Mouse (Mus musculus) MEL (cell line): ENCODE results near the gene Chid1. TPM values are rescaled to one million over a fixed set of nuclear protein-coding genes. Genes with fewer than 3 reads are reported as not detected.

ENCODE experiments used
- DNase-seq: peaks from one replicate; pipeline ENCODE4 v3.0.0; 2011; ENCODE audit warnings: low read depth, low spot score
- H3K27ac ChIP-seq: 2 replicates; pipeline ENCODE4 v1.5.1; 2012; ENCODE audit warnings: low read depth, mild to moderate bottlenecking, control low read depth, low read length, moderate library complexity; ENCODE audit not compliant: control insufficient read depth
- H3K27me3 ChIP-seq, 2 experiments: fragments of 150-350 bp in 1 of 2; sonication (generic) in 1 of 2; 2 replicates each; pipeline ENCODE4 v1.6.1; 2012; ENCODE audit warnings: low read length in 2 of 2, mild to moderate bottlenecking in 2 of 2, improper control_type of control experiment in 1 of 2, moderate library complexity in 1 of 2; ENCODE audit not compliant: insufficient read depth in 2 of 2, control insufficient read depth in 1 of 2
- H3K36me3 ChIP-seq, 2 experiments: 2 replicates each; pipeline ENCODE4 v1.6.1; 2012 to 2014; ENCODE audit warnings: low read length in 2 of 2, improper control_type of control experiment in 1 of 2, inconsistent platforms in 1 of 2, mild to moderate bottlenecking in 1 of 2; ENCODE audit not compliant: insufficient read depth in 2 of 2, control insufficient read depth in 1 of 2
- H3K4me1 ChIP-seq, 2 experiments: fragments of 150-350 bp in 1 of 2; sonication (generic) in 1 of 2; 2 replicates each; pipeline ENCODE4 v1.6.1; 2012; ENCODE audit warnings: low read length in 2 of 2, improper control_type of control experiment in 1 of 2, mild to moderate bottlenecking in 1 of 2; ENCODE audit not compliant: insufficient read depth in 2 of 2, control insufficient read depth in 1 of 2
- H3K4me3 ChIP-seq, 2 experiments: fragments of 150-350 bp in 1 of 2; sonication (generic) in 1 of 2; 2 replicates each; pipeline ENCODE4 v1.5.1; 2012; ENCODE audit warnings: low read depth in 2 of 2, low read length in 2 of 2, mild to moderate bottlenecking in 2 of 2, moderate library complexity in 2 of 2, control low read depth in 1 of 2, improper control_type of control experiment in 1 of 2; ENCODE audit not compliant: control insufficient read depth in 1 of 2, insufficient read depth in 1 of 2
- H3K79me2 ChIP-seq: 2 replicates; pipeline ENCODE4 v1.6.1; 2012; ENCODE audit warnings: mild to moderate bottlenecking, low read length, moderate library complexity; ENCODE audit not compliant: control insufficient read depth, poor library complexity, insufficient read depth
- H3K9ac ChIP-seq: 2 replicates; pipeline ENCODE4 v1.6.1; 2012; ENCODE audit warnings: low read depth, mild to moderate bottlenecking, control low read depth, low read length, moderate library complexity; ENCODE audit not compliant: control insufficient read depth, poor library complexity, severe bottlenecking
- H3K9me3 ChIP-seq: fragments of 150-350 bp; sonication (generic); replicated peaks from 2 replicates; pipeline ENCODE4 v1.6.1; 2012; ENCODE audit warnings: mild to moderate bottlenecking, low read length, improper control_type of control experiment, moderate library complexity; ENCODE audit not compliant: insufficient read depth
- BHLHE40 ChIP-seq: IDR thresholded peaks from 2 replicates; pipeline ENCODE4 v1.6.1; 2012; ENCODE audit warnings: low read depth, mild to moderate bottlenecking, inconsistent platforms, low read length, improper control_type of control experiment, borderline replicate concordance
- CHD2 ChIP-seq: IDR thresholded peaks from 2 replicates; pipeline ENCODE4 v1.6.1; 2011; ENCODE audit warnings: low read length, improper control_type of control experiment
- CTCF ChIP-seq, 3 experiments: IDR thresholded peaks in 2 of 3; conservative IDR thresholded peaks in 1 of 3; 2 replicates each; pipeline ENCODE4 v1.5.1; 2011 to 2012; ENCODE audit warnings: low read length in 3 of 3, low read depth in 2 of 3, mild to moderate bottlenecking in 2 of 3, improper control_type of control experiment in 1 of 3, inconsistent platforms in 1 of 3, mixed read lengths in 1 of 3, moderate library complexity in 1 of 3; ENCODE audit not compliant: control insufficient read depth in 1 of 3, insufficient read depth in 1 of 3, poor library complexity in 1 of 3, severe bottlenecking in 1 of 3
- E2F4 ChIP-seq: IDR thresholded peaks from 2 replicates; pipeline ENCODE4 v1.6.1; 2011; ENCODE audit warnings: low read depth, low read length, improper control_type of control experiment, borderline replicate concordance
- EP300 ChIP-seq, 2 experiments: IDR thresholded peaks; 2 replicates each; pipeline ENCODE4 v1.6.1; 2011; ENCODE audit warnings: improper control_type of control experiment in 2 of 2, low read length in 2 of 2, low read depth in 1 of 2, mild to moderate bottlenecking in 1 of 2
- ETS1 ChIP-seq: IDR thresholded peaks from 2 replicates; pipeline ENCODE4 v1.6.1; 2012; ENCODE audit warnings: low read depth, mild to moderate bottlenecking, inconsistent platforms, low read length, improper control_type of control experiment, moderate library complexity
- GATA1 ChIP-seq: IDR thresholded peaks from 2 replicates; pipeline ENCODE4 v1.6.1; 2011; ENCODE audit warnings: low read depth, low read length, improper control_type of control experiment
- HCFC1 ChIP-seq: IDR thresholded peaks from 2 replicates; pipeline ENCODE4 v1.6.1; 2012; ENCODE audit warnings: low read depth, mild to moderate bottlenecking, inconsistent platforms, low read length, improper control_type of control experiment, moderate library complexity
- JUND ChIP-seq: IDR thresholded peaks from 2 replicates; pipeline ENCODE4 v1.6.1; 2011; ENCODE audit warnings: low read depth, mild to moderate bottlenecking, improper control_type of control experiment, low read length
- MAFK ChIP-seq: IDR thresholded peaks from 2 replicates; pipeline ENCODE4 v1.6.1; 2011; ENCODE audit warnings: low read depth, mild to moderate bottlenecking, low read length, improper control_type of control experiment, borderline replicate concordance
- MAX ChIP-seq: IDR thresholded peaks from 2 replicates; pipeline ENCODE4 v1.6.1; 2011; ENCODE audit warnings: low read length, improper control_type of control experiment
- MAZ ChIP-seq: IDR thresholded peaks from 2 replicates; pipeline ENCODE4 v1.6.1; 2012; ENCODE audit warnings: low read depth, mild to moderate bottlenecking, inconsistent platforms, low read length, improper control_type of control experiment
- MXI1 ChIP-seq: IDR thresholded peaks from 2 replicates; pipeline ENCODE4 v1.6.1; 2011; ENCODE audit warnings: mild to moderate bottlenecking, low read depth, low read length, improper control_type of control experiment
- MYB ChIP-seq: IDR thresholded peaks from 2 replicates; pipeline ENCODE4 v1.6.1; 2011; ENCODE audit warnings: mild to moderate bottlenecking, low read depth, low read length, improper control_type of control experiment
- MYC ChIP-seq: IDR thresholded peaks from 2 replicates; pipeline ENCODE4 v1.6.1; 2011; ENCODE audit warnings: low read depth, mild to moderate bottlenecking, low read length, improper control_type of control experiment, moderate library complexity
- NELFE ChIP-seq: IDR thresholded peaks from 2 replicates; pipeline ENCODE4 v1.6.1; 2011; ENCODE audit warnings: low read depth, low read length, improper control_type of control experiment
- POLR2A ChIP-seq, 2 experiments: IDR thresholded peaks; 2 replicates each; pipeline ENCODE4 v1.6.1; 2011 to 2012; ENCODE audit warnings: low read length in 2 of 2, mild to moderate bottlenecking in 2 of 2, control low read depth in 1 of 2, improper control_type of control experiment in 1 of 2, low read depth in 1 of 2, moderate library complexity in 1 of 2; ENCODE audit not compliant: control insufficient read depth in 1 of 2, insufficient read depth in 1 of 2, poor library complexity in 1 of 2
- POLR2AphosphoS2 ChIP-seq: IDR thresholded peaks from 2 replicates; pipeline ENCODE4 v1.6.1; 2011; ENCODE audit warnings: low read length, improper control_type of control experiment
- RAD21 ChIP-seq: IDR thresholded peaks from 2 replicates; pipeline ENCODE4 v1.6.1; 2011; ENCODE audit warnings: mild to moderate bottlenecking, low read depth, low read length, improper control_type of control experiment
- RCOR1 ChIP-seq: IDR thresholded peaks from 2 replicates; pipeline ENCODE4 v1.6.1; 2012; ENCODE audit warnings: low read depth, mild to moderate bottlenecking, inconsistent platforms, low read length, improper control_type of control experiment
- SIN3A ChIP-seq: IDR thresholded peaks from 2 replicates; pipeline ENCODE4 v1.6.1; 2012; ENCODE audit warnings: low read length, improper control_type of control experiment, inconsistent platforms
- SMC3 ChIP-seq: IDR thresholded peaks from 2 replicates; pipeline ENCODE4 v1.6.1; 2011; ENCODE audit warnings: low read depth, low read length, improper control_type of control experiment
- TAL1 ChIP-seq: IDR thresholded peaks from 2 replicates; pipeline ENCODE4 v1.6.1; 2012; ENCODE audit warnings: mild to moderate bottlenecking, inconsistent platforms, low read length, moderate library complexity, mixed read lengths
- TCF12 ChIP-seq: IDR thresholded peaks from 2 replicates; pipeline ENCODE4 v1.6.1; 2014; ENCODE audit warnings: low read depth, mild to moderate bottlenecking, inconsistent platforms, low read length, improper control_type of control experiment, moderate library complexity
- USF2 ChIP-seq, 2 experiments: IDR thresholded peaks; 2 replicates each; pipeline ENCODE4 v1.6.1; 2011 to 2012; ENCODE audit warnings: improper control_type of control experiment in 2 of 2, low read length in 2 of 2, borderline replicate concordance in 1 of 2, inconsistent platforms in 1 of 2, low read depth in 1 of 2, mild to moderate bottlenecking in 1 of 2; ENCODE audit not compliant: insufficient read depth in 1 of 2
- ZNF384 ChIP-seq: IDR thresholded peaks from 2 replicates; pipeline ENCODE4 v1.6.1; 2012; ENCODE audit warnings: low read depth, mild to moderate bottlenecking, inconsistent platforms, low read length, improper control_type of control experiment
- polyA plus RNA-seq, 2 experiments: library from polyadenylated mRNA; stranded (reverse) in 1 of 2; unstranded in 1 of 2; fragments of >175 nt in 1 of 2; fragments of >200 nt in 1 of 2; gene quantifications; 2 replicates each; pipeline versions ENCODE4 v1.2.1 to v1.2.4; 2012; ENCODE audit warnings: low replicate concordance in 2 of 2, low read depth in 1 of 2; ENCODE audit not compliant: insufficient read length in 2 of 2, insufficient read depth in 1 of 2, missing spikeins in 1 of 2
- total RNA-seq: library from RNA; depleted of rRNA; stranded (reverse); fragments of 300-350 nt; gene quantifications from 2 replicates; pipeline ENCODE4 v1.2.3, GENCODE M21; 2012

Chid1 gene
- total and polyA plus RNA-seq, 3 experiments, result 36.1 to 46.7 TPM; not detected in 1

GRCm38 (mm10) chr7:141468522-141469211, 71.0 kb downstream of the Chid1 start:
- peaks cover 18% of the 10 kb centered on the region for H3K79me2 ChIP-seq
- no peaks in the 10 kb centered on the region for H3K9me3 ChIP-seq
- peaks cover 0 to 12% of the 10 kb centered on the region in 2 experiments; a peak in 2 of 4 replicates for H3K36me3 ChIP-seq
- H3K27ac ChIP-seq, result peak overlapping the region; percentile 92
- H3K27me3 ChIP-seq, result no peaks in the 10 kb centered on the region
- H3K4me3 ChIP-seq, result peak overlapping the region; percentile 87 to 97
- H3K4me1 ChIP-seq, result peaks cover 8 to 29% of the 10 kb centered on the region in 2 experiments
- peak overlapping the region; percentile 88 for H3K9ac ChIP-seq
- TF ChIP-seq MYC (peak; percentile 85), MAX (peak; percentile 73), USF2 (IDR thresholded peaks at IDR 0.05; ENCODE audit: borderline replicate concordance in 1 of 2, insufficient read depth in 1 of 2, low read depth in 1 of 2, low read length in 2 of 2) (no peak), SIN3A (peak; percentile 69), GATA1 (peak; percentile 49), CTCF (IDR thresholded peaks at IDR 0.05 in 2 of 3, conservative IDR thresholded peaks at IDR 0.05 in 1 of 3; ENCODE audit: control insufficient read depth in 1 of 3, insufficient read depth in 1 of 3, low read depth in 2 of 3, low read length in 3 of 3, poor library complexity in 1 of 3, severe bottlenecking in 1 of 3) (peak; percentile 34 to 48 (median 40)), NELFE (peak; percentile 63), POLR2A (IDR thresholded peaks at IDR 0.05; ENCODE audit: control insufficient read depth in 1 of 2, insufficient read depth in 1 of 2, low read depth in 1 of 2, low read length in 2 of 2, poor library complexity in 1 of 2) (peak in 1 of 2 experiments; percentile 64; a peak in 1 of 4 replicates), ETS1 (peak; percentile 93), TAL1 (peak; percentile 78), EP300 (IDR thresholded peaks at IDR 0.05; ENCODE audit: low read depth in 1 of 2, low read length in 2 of 2) (peak; percentile 74 to 75), MAZ (no peak), RCOR1 (peak; percentile 40; the same call in 1 of the 2 replicates), E2F4 (no peak), TCF12 (peak; percentile 1; the same call in 1 of the 2 replicates), JUND (peak; percentile 94), MXI1 (peak; percentile 60), CHD2 (no peak)
- TF ChIP-seq, all 39 proteins: peak for 14
- peak; percentile 95 for DNase-seq

- H3K36me3 ChIP-seq, result peaks cover 0 to 9% of the 10 kb centered on the region in 2 experiments; a peak in 2 of 4 replicates
- H3K9me3 ChIP-seq, result no peaks in the 10 kb centered on the region
- peaks cover 5 to 25% of the 10 kb centered on the region in 2 experiments for H3K4me1 ChIP-seq
- H3K27ac ChIP-seq, result peak overlapping the region; percentile 92
- peaks cover 14% of the 10 kb centered on the region for H3K79me2 ChIP-seq
- no peak for TF ChIP-seq RAD21
- no peak for TF ChIP-seq CTCF (IDR thresholded peaks at IDR 0.05 in 2 of 3, conservative IDR thresholded peaks at IDR 0.05 in 1 of 3; ENCODE audit: control insufficient read depth in 1 of 3, insufficient read depth in 1 of 3, low read depth in 2 of 3, low read length in 3 of 3, poor library complexity in 1 of 3, severe bottlenecking in 1 of 3)
- TF ChIP-seq MAX, result no peak
- no peak for TF ChIP-seq HCFC1
- TF ChIP-seq MAFK, result no peak
- no peak for TF ChIP-seq BHLHE40
- TF ChIP-seq POLR2AphosphoS2, result no peak
- no peak for TF ChIP-seq CHD2
- no peak; the same call in 1 of the 2 replicates for TF ChIP-seq MXI1
- TF ChIP-seq MYB, result no peak
- TF ChIP-seq E2F4, result no peak
- no peak for TF ChIP-seq EP300 (IDR thresholded peaks at IDR 0.05; ENCODE audit: low read depth in 1 of 2, low read length in 2 of 2)
- no peak for TF ChIP-seq ZNF384
- TF ChIP-seq SMC3, result no peak
- TF ChIP-seq, all 39 proteins: peak for 0
- Histone ChIP-seq H3K9ac (peak overlapping the region; percentile 88), H3K27me3 (no peaks in the 10 kb centered on the region), H3K4me3 (peak overlapping the region; percentile 87 to 97)
- DNase-seq, result peak; percentile 64
Measured at GRCm38 (mm10) chr7:141468164-141468521, 71.5 kb downstream of the Chid1 start.
